Mouse (Mus musculus) gastrocnemius, postnatal 14 days (tissue): ENCODE data around the gene Cd63. TPM values are rescaled to one million over a fixed set of nuclear protein-coding genes. Genes with fewer than 3 reads are reported as not detected.

ENCODE experiments used
- DNase-seq: peaks from one replicate; pipeline ENCODE4 v3.0.0; 2021; ENCODE audit warnings: mixed read lengths
- intact Hi-C: fragments of 180-260 bp; cut with DNase I; formaldehyde crosslinking; loops from one replicate; pipeline ENCODE4 v1.15.1; 2025; ENCODE audit warnings: low total_unique reads
- total RNA-seq, 2 experiments: library from RNA; stranded (reverse); gene quantifications; 2 replicates each; pipeline ENCODE4 v1.2.3; 2021

Gene Cd63
- total RNA-seq, 2 experiments from 2014 or later: 121 to 151 TPM

GRCm38 (mm10) chr10:128921251-128921650 is 20.5 kb downstream of the Cd63 start:
- no peak for DNase-seq
- intact Hi-C loops: no loop called here

- DNase-seq: no peak
- intact Hi-C loops: no loop called here
Measured at GRCm38 (mm10) chr10:128921883-128922821, 21.4 kb downstream of the Cd63 start.

- intact Hi-C loops: no loop called here
- no peak for DNase-seq
Measured at GRCm38 (mm10) chr10:128922822-128923012, 21.9 kb downstream of the Cd63 start, which contains the start of gene Rdh5. Rdh5 (minus strand) TSS chr10:128922888.

GRCm38 (mm10) chr10:128923013-128923691 is 22.4 kb downstream of the Cd63 start:
- peak; percentile 97 for DNase-seq
- intact Hi-C loops: no loop called here

GRCm38 (mm10) chr10:128923935-128924334 is 23.1 kb downstream of the Cd63 start, which contains the start of gene Bloc1s1:
Bloc1s1 (minus strand) TSS chr10:128924035.
- intact Hi-C loops: no loop called here
- no peak for DNase-seq

- no peak for DNase-seq
- intact Hi-C loops: no loop called here
Measured at GRCm38 (mm10) chr10:128928356-128928755, 27.6 kb downstream of the Cd63 start.

- DNase-seq: no peak
- intact Hi-C loops: no loop called here
Measured at GRCm38 (mm10) chr10:128929638-128930378, 29.0 kb downstream of the Cd63 start.

- intact Hi-C loops: no loop called here
- no peak for DNase-seq
Measured at GRCm38 (mm10) chr10:128931441-128931840, 30.7 kb downstream of the Cd63 start.

- intact Hi-C loops: no loop called here
- DNase-seq: peak; percentile 58
Measured at GRCm38 (mm10) chr10:128933574-128933973, 32.8 kb downstream of the Cd63 start, which contains the start of gene Itga7. Itga7 (plus strand) TSS chr10:128933818.

- DNase-seq: no peak
- intact Hi-C loops: no loop called here
Measured at GRCm38 (mm10) chr10:128933976-128934721, 33.4 kb downstream of the Cd63 start.

- DNase-seq: no peak
- intact Hi-C loops: no loop called here
Measured at GRCm38 (mm10) chr10:128934997-128935787, 34.4 kb downstream of the Cd63 start.

GRCm38 (mm10) chr10:128935826-128936440 is 35.1 kb downstream of the Cd63 start:
- intact Hi-C loops: no loop called here
- peak; percentile 66 for DNase-seq

- DNase-seq: peak; percentile 79
- intact Hi-C loops: no loop called here
Measured at GRCm38 (mm10) chr10:128937756-128938390, 37.1 kb downstream of the Cd63 start.

GRCm38 (mm10) chr10:128938457-128938856 is 37.7 kb downstream of the Cd63 start:
- DNase-seq: peak; percentile 93
- intact Hi-C loops: no loop called here

GRCm38 (mm10) chr10:128938974-128939373 is 38.2 kb downstream of the Cd63 start:
- no peak for DNase-seq
- intact Hi-C loops: no loop called here

- no peak for DNase-seq
- intact Hi-C loops: no loop called here
Measured at GRCm38 (mm10) chr10:128940475-128941061, 39.8 kb downstream of the Cd63 start.

GRCm38 (mm10) chr10:128945675-128946074 is 44.9 kb downstream of the Cd63 start:
- intact Hi-C loops: loop anchor here (5.0 kb wide), 1 partner anchor 33 kb away; no protein-coding TSS in a partner anchor
- peak; percentile 72 for DNase-seq
